Mouse (Mus musculus): ENCODE measurements around the gene Pde10a.

DNA sequence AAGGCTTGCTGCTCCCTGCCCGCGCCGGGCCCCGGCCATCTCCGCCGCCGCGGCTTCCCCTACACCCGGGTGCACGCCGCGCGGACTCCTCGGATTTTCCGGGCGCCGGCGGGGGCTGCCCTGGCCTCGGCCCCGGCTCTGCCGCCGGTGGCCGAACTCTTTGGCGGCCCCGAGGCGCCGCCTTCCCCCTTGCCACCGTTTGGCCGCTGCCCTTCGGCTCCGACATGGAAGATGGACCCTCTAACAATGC, 276.6 kb downstream of the Pde10a start:
- TF ChIP-seq EP300 (IDR thresholded peaks at IDR 0.05; ENCODE audit: insufficient read depth, low read depth, low read length) = no peak
- no peak for TF ChIP-seq CTCF (IDR thresholded peaks at IDR 0.05)
- no peak for TF ChIP-seq POLR2A (IDR thresholded peaks at IDR 0.05; ENCODE audit: insufficient read depth, low read depth, low read length)
